Mouse (Mus musculus): ENCODE measurements around the gene Nbas. TPM values are rescaled to one million over a fixed set of nuclear protein-coding genes. Genes with fewer than 3 reads are reported as not detected.

Nbas gene
- polyA plus RNA-seq, 2 experiments = 18.9 to 21.1 TPM

DNA sequence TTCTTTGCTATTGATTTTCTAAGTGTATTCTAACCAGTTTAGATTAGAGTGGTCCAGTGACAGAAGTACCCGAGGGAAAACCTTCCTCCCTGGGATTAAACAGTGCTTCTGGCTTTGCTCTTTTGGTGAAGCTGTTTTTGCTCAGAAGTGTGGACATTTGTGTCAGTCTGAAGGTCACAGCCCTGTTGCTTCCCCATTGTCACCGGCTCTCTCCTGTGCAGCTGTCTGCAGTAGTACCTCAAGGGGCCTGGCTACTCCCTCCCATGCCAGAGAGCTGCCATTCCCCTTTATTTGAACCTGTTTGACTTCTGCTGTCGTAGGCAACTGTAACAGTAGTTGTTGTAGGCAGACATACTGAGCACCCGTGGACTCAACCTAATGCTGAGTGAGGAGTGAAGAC, 307.8 kb downstream of the Nbas start:
- no peak for DNase-seq (ENCODE audit: low spot score)
- no peak overlapping the region for H3K4me3 ChIP-seq (replicated peaks; ENCODE audit: low read length)
- ATAC-seq (ENCODE audit: low FRiP score, low read depth) = no peak
- no peak overlapping the region for H3K4me2 ChIP-seq (replicated peaks; ENCODE audit: low read depth, low read length, severe bottlenecking)
- H3K27ac ChIP-seq (replicated peaks; ENCODE audit: low read depth, low read length) = no peak overlapping the region
- no peaks in the 10 kb centered on the region for H3K4me1 ChIP-seq (ENCODE audit: control insufficient read depth, insufficient read depth, low read length)
- no peak overlapping the region for H3K9ac ChIP-seq (ENCODE audit: low read depth, low read length, severe bottlenecking)
- H3K9me3 ChIP-seq (ENCODE audit: control insufficient read depth, low read length) = no peaks in the 10 kb centered on the region
- no peaks in the 10 kb centered on the region for H3K27me3 ChIP-seq (ENCODE audit: control insufficient read depth, insufficient read depth, low read length)
- no peaks in the 10 kb centered on the region for H3K36me3 ChIP-seq (ENCODE audit: control insufficient read depth, insufficient read depth, low read length)
- no peak for TF ChIP-seq POLR2A (IDR thresholded peaks at IDR 0.05; ENCODE audit: borderline replicate concordance, extremely low read depth, insufficient read depth, insufficient read length)
- WGBS = 73% methylated on average over 4 of the region's 4 CpGs

DNA sequence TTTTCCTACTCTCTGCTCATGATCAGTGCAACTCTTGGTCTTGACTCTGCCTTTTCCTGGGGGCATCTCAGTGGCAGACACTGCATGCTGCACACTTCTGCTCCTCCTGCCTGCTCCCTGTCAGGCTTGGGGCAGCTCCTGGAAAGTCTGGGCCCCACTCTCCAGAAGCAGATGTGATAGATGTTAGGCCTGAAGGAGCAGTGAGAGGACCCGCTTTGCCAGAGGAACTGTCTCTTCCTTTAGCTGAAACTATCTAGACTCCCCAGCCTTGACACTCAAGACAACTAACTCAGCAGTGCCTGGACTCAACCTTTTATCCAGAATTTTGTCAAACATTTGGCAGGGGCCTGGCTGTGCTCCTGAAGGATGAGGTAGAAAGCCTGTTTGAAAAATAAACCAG, 311.9 kb downstream of the Nbas start:
- 92% methylated on average over 1 of the region's 1 CpGs for WGBS
- ATAC-seq (ENCODE audit: low FRiP score, low read depth) = no peak

DNA sequence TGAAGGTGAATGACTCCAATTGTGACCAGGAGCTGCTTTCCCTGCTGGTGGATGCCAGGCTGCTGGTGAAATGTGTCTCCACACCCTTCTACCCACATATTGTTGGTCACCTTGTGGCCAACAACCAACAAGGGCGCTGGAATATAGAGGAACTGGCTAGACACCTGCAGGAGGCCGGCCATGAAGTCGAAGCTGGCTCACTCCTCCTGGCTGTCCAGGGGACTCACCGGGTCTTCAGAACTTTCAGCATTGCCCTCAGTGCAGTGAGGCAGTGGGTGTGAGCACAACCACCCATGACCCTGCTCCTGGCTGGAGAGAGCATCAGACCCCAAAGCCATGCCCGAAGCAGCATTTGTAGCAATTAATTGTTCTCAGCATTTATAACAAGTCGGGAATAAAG, 314.5 kb downstream of the Nbas start:
- WGBS = 96% methylated on average over 6 of the region's 6 CpGs
- no peak overlapping the region for H3K27ac ChIP-seq (replicated peaks; ENCODE audit: low read depth, low read length)
- DNase-seq (ENCODE audit: low spot score) = no peak
- H3K9me3 ChIP-seq (ENCODE audit: control insufficient read depth, low read length) = no peaks in the 10 kb centered on the region
- H3K27me3 ChIP-seq (ENCODE audit: control insufficient read depth, insufficient read depth, low read length) = no peaks in the 10 kb centered on the region
- TF ChIP-seq POLR2A (IDR thresholded peaks at IDR 0.05; ENCODE audit: borderline replicate concordance, extremely low read depth, insufficient read depth, insufficient read length) = no peak
- ATAC-seq (ENCODE audit: low FRiP score, low read depth) = no peak
- H3K4me3 ChIP-seq (replicated peaks; ENCODE audit: low read length) = no peak overlapping the region
- no peaks in the 10 kb centered on the region for H3K36me3 ChIP-seq (ENCODE audit: control insufficient read depth, insufficient read depth, low read length)
- H3K4me1 ChIP-seq (ENCODE audit: control insufficient read depth, insufficient read depth, low read length) = no peaks in the 10 kb centered on the region
- no peak overlapping the region for H3K9ac ChIP-seq (ENCODE audit: low read depth, low read length, severe bottlenecking)
- H3K4me2 ChIP-seq (replicated peaks; ENCODE audit: low read depth, low read length, severe bottlenecking) = no peak overlapping the region

More for the DNA sequence above, 311.9 kb downstream of the Nbas start:
- H3K4me3 ChIP-seq (replicated peaks; ENCODE audit: low read length) = no peak overlapping the region
- DNase-seq (ENCODE audit: low spot score) = no peak
- no peaks in the 10 kb centered on the region for H3K9me3 ChIP-seq (ENCODE audit: control insufficient read depth, low read length)
- H3K4me1 ChIP-seq (ENCODE audit: control insufficient read depth, insufficient read depth, low read length) = no peaks in the 10 kb centered on the region
- H3K27ac ChIP-seq (replicated peaks; ENCODE audit: low read depth, low read length) = no peak overlapping the region
- H3K36me3 ChIP-seq (ENCODE audit: control insufficient read depth, insufficient read depth, low read length) = no peaks in the 10 kb centered on the region
- H3K9ac ChIP-seq (ENCODE audit: low read depth, low read length, severe bottlenecking) = no peak overlapping the region
- H3K4me2 ChIP-seq (replicated peaks; ENCODE audit: low read depth, low read length, severe bottlenecking) = no peak overlapping the region
- TF ChIP-seq POLR2A (IDR thresholded peaks at IDR 0.05; ENCODE audit: borderline replicate concordance, extremely low read depth, insufficient read depth, insufficient read length) = no peak
- H3K27me3 ChIP-seq (ENCODE audit: control insufficient read depth, insufficient read depth, low read length) = no peaks in the 10 kb centered on the region

DNA sequence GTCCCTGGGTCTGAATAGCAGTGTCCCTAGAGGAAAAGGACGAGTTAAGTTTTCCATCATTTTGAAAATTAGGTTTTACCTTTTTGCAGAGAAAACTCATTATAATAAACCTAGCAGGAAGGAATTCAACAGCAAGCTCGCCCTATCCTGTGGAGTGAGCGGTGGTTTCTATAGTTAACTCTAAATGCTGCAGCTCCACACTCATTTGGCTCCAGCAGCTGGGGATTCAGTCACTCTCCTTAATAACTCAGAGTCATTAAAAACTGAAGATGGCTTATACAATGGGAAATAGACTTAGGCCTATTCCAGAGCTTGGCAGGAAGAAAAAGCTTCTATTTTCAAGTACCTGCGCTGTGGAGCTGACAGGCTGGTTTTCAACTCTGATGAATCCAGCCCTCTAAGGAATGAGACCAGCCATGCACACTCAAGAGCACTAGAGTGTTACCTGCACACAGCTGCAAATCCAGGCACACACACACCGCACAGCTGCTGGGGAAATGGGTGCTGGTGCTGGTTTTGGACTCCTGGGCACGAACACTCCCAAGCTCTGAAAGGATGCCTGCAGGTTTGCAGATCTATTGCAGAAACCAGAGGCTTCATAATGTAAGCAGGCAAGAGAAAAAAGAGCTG, 316.7 kb downstream of the Nbas start:
- H3K27me3 ChIP-seq (ENCODE audit: control insufficient read depth, insufficient read depth, low read length) = no peaks in the 10 kb centered on the region
- ATAC-seq (ENCODE audit: low FRiP score, low read depth) (no peak), DNase-seq (ENCODE audit: low spot score) (no peak)
- H3K4me1 ChIP-seq (ENCODE audit: control insufficient read depth, insufficient read depth, low read length) = no peaks in the 10 kb centered on the region
- no peaks in the 10 kb centered on the region for H3K36me3 ChIP-seq (ENCODE audit: control insufficient read depth, insufficient read depth, low read length)
- no peak for TF ChIP-seq POLR2A (IDR thresholded peaks at IDR 0.05; ENCODE audit: borderline replicate concordance, extremely low read depth, insufficient read depth, insufficient read length)
- no peaks in the 10 kb centered on the region for H3K9me3 ChIP-seq (ENCODE audit: control insufficient read depth, low read length)
- H3K4me2 ChIP-seq (replicated peaks; ENCODE audit: low read depth, low read length, severe bottlenecking) = no peak overlapping the region
- H3K9ac ChIP-seq (ENCODE audit: low read depth, low read length, severe bottlenecking) = no peak overlapping the region
- WGBS = 72% methylated on average over 6 of the region's 6 CpGs
- H3K4me3 ChIP-seq (replicated peaks; ENCODE audit: low read length) = no peak overlapping the region
- no peak overlapping the region for H3K27ac ChIP-seq (replicated peaks; ENCODE audit: low read depth, low read length)

DNA sequence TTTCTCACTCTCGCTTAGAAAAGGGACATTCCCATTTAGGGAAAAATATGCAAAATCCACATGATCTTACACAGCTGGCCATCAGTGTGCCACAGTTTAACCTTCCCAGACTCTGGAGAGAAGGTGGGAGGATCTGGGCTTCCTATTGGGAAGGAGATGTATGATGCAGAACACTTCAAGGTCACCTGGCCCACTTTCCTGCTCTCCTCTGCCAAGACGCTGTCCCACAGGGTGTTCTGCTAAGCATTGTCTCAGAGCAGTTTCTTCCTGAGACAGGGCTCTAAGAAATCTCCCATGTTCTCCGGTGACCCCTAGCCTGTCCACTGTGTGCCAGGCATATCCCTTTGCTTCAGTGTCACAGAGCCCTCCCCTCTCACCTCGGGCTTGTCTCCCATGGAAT, 318.7 kb downstream of the Nbas start:
- DNase-seq (ENCODE audit: low spot score) (no peak), ATAC-seq (ENCODE audit: low FRiP score, low read depth) (no peak; the same call in 1 of the 2 replicates)
- Histone ChIP-seq H3K27me3 (ENCODE audit: control insufficient read depth, insufficient read depth, low read length) (no peaks in the 10 kb centered on the region), H3K4me3 (replicated peaks; ENCODE audit: low read length) (no peak overlapping the region), H3K4me1 (ENCODE audit: control insufficient read depth, insufficient read depth, low read length) (no peaks in the 10 kb centered on the region), H3K9me3 (ENCODE audit: control insufficient read depth, low read length) (no peaks in the 10 kb centered on the region), H3K27ac (replicated peaks; ENCODE audit: low read depth, low read length) (no peak overlapping the region), H3K9ac (ENCODE audit: low read depth, low read length, severe bottlenecking) (no peak overlapping the region), H3K36me3 (ENCODE audit: control insufficient read depth, insufficient read depth, low read length) (no peaks in the 10 kb centered on the region), H3K4me2 (replicated peaks; ENCODE audit: low read depth, low read length, severe bottlenecking) (no peak overlapping the region)
- no peak for TF ChIP-seq POLR2A (IDR thresholded peaks at IDR 0.05; ENCODE audit: borderline replicate concordance, extremely low read depth, insufficient read depth, insufficient read length)
- 84% methylated on average over 4 of the region's 4 CpGs for WGBS
